In genomic region chr9:35559009-35559890, GRCm38 (mm10) we compare ENCODE assay signal across 8 mouse cellular contexts. TPM values are rescaled to one million over a fixed set of nuclear protein-coding genes. Genes with fewer than 3 reads are reported as not detected.
DNase-seq lines count a peak whose midpoint lies in the region; ATAC-seq and TF ChIP-seq lines count a peak whose summit lies in the region.

No protein-coding gene starts in this region.

- peak; percentile 61 for TF ChIP-seq POLR2A in myocyte (IDR thresholded peaks at IDR 0.05; ENCODE audit: insufficient read length, low read depth)

- peak overlapping the region; percentile 23; the same call in 1 of the 2 replicates for H3K27ac ChIP-seq in brown adipose tissue, adult 24 weeks (replicated peaks; ENCODE audit: low read depth, low read length)
- H3K27ac ChIP-seq in heart, embryonic 14.5 days (replicated peaks in 1 of 2; ENCODE audit: control insufficient read depth in 1 of 2, insufficient read depth in 1 of 2, low read depth in 2 of 2, low read length in 2 of 2): peak overlapping the region; percentile 66 to 84
- peak overlapping the region; percentile 58; the same call in 1 of the 2 replicates for H3K27ac ChIP-seq in liver, embryonic 11.5 days (ENCODE audit: low read depth, low read length)

- H3K4me3 ChIP-seq in brown adipose tissue, adult 24 weeks (ENCODE audit: insufficient read depth, low read depth, low read length): peak overlapping the region; percentile 68
- peak overlapping the region; percentile 83 for H3K4me3 ChIP-seq in heart, embryonic 14.5 days (ENCODE audit: control insufficient read depth in 1 of 2, insufficient read depth in 1 of 2, low read depth in 1 of 2, low read length in 2 of 2)
- H3K4me3 ChIP-seq in liver, embryonic 11.5 days (ENCODE audit: low read depth, low read length): peak overlapping the region; percentile 77
- H3K4me3 ChIP-seq in myocyte: peak overlapping the region; percentile 42

- peaks cover 10% of the 10 kb centered on the region for H3K27me3 ChIP-seq in heart, embryonic 14.5 days (ENCODE audit: control insufficient read depth, insufficient read depth, low read length)
- H3K27me3 ChIP-seq in liver, embryonic 11.5 days (replicated peaks; ENCODE audit: control insufficient read depth, insufficient read depth, low read length): peaks cover 26% of the 10 kb centered on the region
- peaks cover 23% of the 10 kb centered on the region for H3K27me3 ChIP-seq in myocyte (ENCODE audit: control insufficient read depth, insufficient read depth, insufficient read length)

- H3K4me1 ChIP-seq in brown adipose tissue, adult 24 weeks (ENCODE audit: control insufficient read depth, insufficient read depth, insufficient read length, low read length): peaks cover 6% of the 10 kb centered on the region
- H3K4me1 ChIP-seq in heart, embryonic 14.5 days (ENCODE audit: control insufficient read depth in 2 of 2, insufficient read depth in 2 of 2, low read length in 2 of 2): peaks cover 6 to 15% of the 10 kb centered on the region in 2 experiments; a peak in 3 of 4 replicates
- peaks cover 5% of the 10 kb centered on the region; the same call in 1 of the 2 replicates for H3K4me1 ChIP-seq in liver, embryonic 11.5 days (replicated peaks; ENCODE audit: control insufficient read depth, insufficient read depth, low read length)

- no peaks in the 10 kb centered on the region for H3K9me3 ChIP-seq in heart, embryonic 14.5 days (ENCODE audit: control insufficient read depth, low read length)
- no peaks in the 10 kb centered on the region for H3K9me3 ChIP-seq in liver, embryonic 11.5 days (ENCODE audit: control insufficient read depth, low read length)

- H3K36me3 ChIP-seq in heart, embryonic 14.5 days (ENCODE audit: control insufficient read depth, insufficient read depth, low read length): peaks cover 27% of the 10 kb centered on the region
- peaks cover 9% of the 10 kb centered on the region for H3K36me3 ChIP-seq in liver, embryonic 11.5 days (ENCODE audit: control insufficient read depth, insufficient read depth, low read length)
- peaks cover 28% of the 10 kb centered on the region for H3K36me3 ChIP-seq in myocyte (ENCODE audit: control insufficient read depth, insufficient read depth)

- peak overlapping the region; percentile 76 for H3K9ac ChIP-seq in heart, embryonic 14.5 days (ENCODE audit: low read length)
- peak overlapping the region; percentile 80 for H3K9ac ChIP-seq in liver, embryonic 11.5 days (ENCODE audit: low read depth, low read length)

- ATAC-seq in erythroid progenitor cell, adult 5-6 weeks (replicated peaks; ENCODE audit: low FRiP score, poor library complexity, severe bottlenecking): peak; percentile 78
- ATAC-seq in heart, embryonic 14.5 days (ENCODE audit: insufficient number of reproducible peaks, insufficient read depth, low FRiP score, low read depth): peak; percentile 68; the same call in 1 of the 2 replicates
- peak; percentile 89 for ATAC-seq in liver, embryonic 11.5 days (replicated peaks; ENCODE audit: low FRiP score)

- peak overlapping the region; percentile 99 for H3K4me2 ChIP-seq in heart, embryonic 14.5 days (ENCODE audit: low read length)
- H3K4me2 ChIP-seq in liver, embryonic 11.5 days: peak overlapping the region; percentile 75
- H3K4me2 ChIP-seq in myocyte (ENCODE audit: low read depth): peak overlapping the region; percentile 97

- H3K79me2 ChIP-seq in myocyte (ENCODE audit: control insufficient read depth, insufficient read depth): peaks cover 48% of the 10 kb centered on the region

- peak; percentile 71 to 76 for DNase-seq in CD8-positive naive resting alpha-beta T cell, adult 2 months (ENCODE audit: low read depth in 2 of 2, low spot score in 2 of 2)
- peak; percentile 86 for DNase-seq in kidney, postnatal 10 days
- peak; percentile 79 for DNase-seq in liver, embryonic 11.5 days (ENCODE audit: low spot score)
- DNase-seq in spleen, postnatal 4 days (ENCODE audit: low spot score in 2 of 2): peak; percentile 67 to 82

- no peak overlapping the region for H3ac ChIP-seq in myocyte (ENCODE audit: control insufficient read depth, insufficient read length)

- WGBS in heart, embryonic 14.5 days: 3% methylated on average over 31 of the region's 31 CpGs
- 2% methylated on average over 31 of the region's 31 CpGs for WGBS in liver, embryonic 11.5 days

TF ChIP-seq in myocyte, 11 proteins besides CTCF, POLR2A, EP300 and RAD21:
- TF ChIP-seq USF1 (IDR thresholded peaks at IDR 0.05; ENCODE audit: low read depth) (no peak), CEBPB (IDR thresholded peaks at IDR 0.05; ENCODE audit: insufficient read depth, poor library complexity, severe bottlenecking) (0 out of 2 replicates have a peak, but pooled peaks have one; percentile 18), MAX (IDR thresholded peaks at IDR 0.05; ENCODE audit: low read depth) (no peak), REST (IDR thresholded peaks at IDR 0.05; ENCODE audit: insufficient read depth, insufficient read length) (peak; percentile 62)

RNA-seq across cellular contexts. Expression of gene Pus3, which starts 0.9 kb away (rescaled TPM):
- 4.4 and 7.6 TPM in 2 replicates for polyA plus RNA-seq in brown adipose tissue, adult 24 weeks (2012; ENCODE audit: insufficient read depth, insufficient read length, missing spikeins)
- total RNA-seq in erythroid progenitor cell, adult 5-6 weeks (2015; ENCODE audit: low replicate concordance): 7.9 and 10.1 TPM in 2 replicates
- 4.1 and 8.5 TPM in 2 replicates for total RNA-seq in erythroid progenitor cell, adult 5-6 weeks (2017; ENCODE audit: low replicate concordance)
- polyA plus RNA-seq in heart, embryonic 14.5 days (2014; fragmentation: Nextera tagmentation; extraction: Ambion mirVana): 13.8 and 14.4 TPM in 2 replicates
- 22.6 and 23.2 TPM in 2 replicates for polyA plus RNA-seq in liver, embryonic 11.5 days (2014; fragmentation: Nextera tagmentation; extraction: Ambion mirVana)
- polyA plus RNA-seq in myocyte (2012; fragmentation: generic; extraction: Trizol): 4.2 TPM

RNA-seq across cellular contexts. Expression of gene Ddx25, which starts 0.9 kb away (rescaled TPM):
- not detected in 2 replicates for polyA plus RNA-seq in brown adipose tissue, adult 24 weeks (2012; ENCODE audit: insufficient read depth, insufficient read length, missing spikeins)
- total RNA-seq in erythroid progenitor cell, adult 5-6 weeks (2015; ENCODE audit: low replicate concordance): under 0.01 TPM in 1 of 2 replicates, not detected in the other
- 0.23 TPM in 1 of 2 replicates, not detected in the other for total RNA-seq in erythroid progenitor cell, adult 5-6 weeks (2017; ENCODE audit: low replicate concordance)
- polyA plus RNA-seq in heart, embryonic 14.5 days (2014; fragmentation: Nextera tagmentation; extraction: Ambion mirVana): 0.73 and 0.89 TPM in 2 replicates
- 1.5 and 1.7 TPM in 2 replicates for polyA plus RNA-seq in liver, embryonic 11.5 days (2014; fragmentation: Nextera tagmentation; extraction: Ambion mirVana)
- polyA plus RNA-seq in myocyte (2012; fragmentation: generic; extraction: Trizol): not detected

RNA-seq across cellular contexts. Expression of gene Pate2, which starts 10.8 kb away (rescaled TPM):
- polyA plus RNA-seq in brown adipose tissue, adult 24 weeks (2012; ENCODE audit: insufficient read depth, insufficient read length, missing spikeins): not detected in 2 replicates
- not detected in 2 replicates for total RNA-seq in erythroid progenitor cell, adult 5-6 weeks (2015; ENCODE audit: low replicate concordance)
- 0.53 and 3.1 TPM in 2 replicates for total RNA-seq in erythroid progenitor cell, adult 5-6 weeks (2017; ENCODE audit: low replicate concordance)
- 0.26 and 0.28 TPM in 2 replicates for polyA plus RNA-seq in heart, embryonic 14.5 days (2014; fragmentation: Nextera tagmentation; extraction: Ambion mirVana)
- 0.16 TPM in 1 of 2 replicates, not detected in the other for polyA plus RNA-seq in liver, embryonic 11.5 days (2014; fragmentation: Nextera tagmentation; extraction: Ambion mirVana)
- polyA plus RNA-seq in myocyte (2012; fragmentation: generic; extraction: Trizol): 0.24 TPM

RNA-seq across cellular contexts. Expression of gene Hyls1, which starts 10.9 kb away (rescaled TPM):
- 2.0 and 6.2 TPM in 2 replicates for polyA plus RNA-seq in brown adipose tissue, adult 24 weeks (2012; ENCODE audit: insufficient read depth, insufficient read length, missing spikeins)
- total RNA-seq in erythroid progenitor cell, adult 5-6 weeks (2015; ENCODE audit: low replicate concordance): 30.6 and 41.8 TPM in 2 replicates
- 28.7 and 37.7 TPM in 2 replicates for total RNA-seq in erythroid progenitor cell, adult 5-6 weeks (2017; ENCODE audit: low replicate concordance)
- 14.8 and 15.8 TPM in 2 replicates for polyA plus RNA-seq in heart, embryonic 14.5 days (2014; fragmentation: Nextera tagmentation; extraction: Ambion mirVana)
- 12.8 and 14.1 TPM in 2 replicates for polyA plus RNA-seq in liver, embryonic 11.5 days (2014; fragmentation: Nextera tagmentation; extraction: Ambion mirVana)
- 5.1 TPM for polyA plus RNA-seq in myocyte (2012; fragmentation: generic; extraction: Trizol)

RNA-seq across cellular contexts. Expression of gene Gm1113, which starts 41.2 kb away (rescaled TPM):
- not detected in 2 replicates for polyA plus RNA-seq in brown adipose tissue, adult 24 weeks (2012; ENCODE audit: insufficient read depth, insufficient read length, missing spikeins)
- total RNA-seq in erythroid progenitor cell, adult 5-6 weeks (2015; ENCODE audit: low replicate concordance): not detected in 2 replicates
- total RNA-seq in erythroid progenitor cell, adult 5-6 weeks (2017; ENCODE audit: low replicate concordance): not detected in 2 replicates
- not detected in 2 replicates for polyA plus RNA-seq in heart, embryonic 14.5 days (2014; fragmentation: Nextera tagmentation; extraction: Ambion mirVana)
- polyA plus RNA-seq in liver, embryonic 11.5 days (2014; fragmentation: Nextera tagmentation; extraction: Ambion mirVana): not detected in 2 replicates
- polyA plus RNA-seq in myocyte (2012; fragmentation: generic; extraction: Trizol): not detected

Comparison
In these comparisons a context has a peak if more than half of its experiments do, and no peak if none do; other contexts are left out.
1. Peak in every context shown above with its lines: DNase-seq, ATAC-seq, H3K4me3 ChIP-seq and H3K27ac ChIP-seq.
2. H3K27ac ChIP-seq: peak in every context shown above with its lines; median percentile 75 in heart, embryonic 14.5 days; 58 in liver, embryonic 11.5 days; 23 in brown adipose tissue, adult 24 weeks.